Mouse (Mus musculus) splenic B cell, adult 2 months (primary cell): ENCODE measurements around the gene Psip1.

ENCODE experiments used
- DNase-seq: peaks from one replicate; pipeline ENCODE4 v3.0.0-alpha.2; 2011; ENCODE audit warnings: low read depth, low spot score
- H3K27me3 ChIP-seq: 2 replicates; pipeline ENCODE4 v1.6.1; 2012; ENCODE audit warnings: mild to moderate bottlenecking, low read length, moderate library complexity, mixed read lengths; ENCODE audit not compliant: control insufficient read depth, poor library complexity, insufficient read depth, severe bottlenecking
- H3K36me3 ChIP-seq: 2 replicates; pipeline ENCODE4 v1.6.1; 2012; ENCODE audit warnings: mild to moderate bottlenecking, low read length, moderate library complexity, mixed read lengths; ENCODE audit not compliant: control insufficient read depth, poor library complexity, insufficient read depth, severe bottlenecking

Gene Psip1

DNA sequence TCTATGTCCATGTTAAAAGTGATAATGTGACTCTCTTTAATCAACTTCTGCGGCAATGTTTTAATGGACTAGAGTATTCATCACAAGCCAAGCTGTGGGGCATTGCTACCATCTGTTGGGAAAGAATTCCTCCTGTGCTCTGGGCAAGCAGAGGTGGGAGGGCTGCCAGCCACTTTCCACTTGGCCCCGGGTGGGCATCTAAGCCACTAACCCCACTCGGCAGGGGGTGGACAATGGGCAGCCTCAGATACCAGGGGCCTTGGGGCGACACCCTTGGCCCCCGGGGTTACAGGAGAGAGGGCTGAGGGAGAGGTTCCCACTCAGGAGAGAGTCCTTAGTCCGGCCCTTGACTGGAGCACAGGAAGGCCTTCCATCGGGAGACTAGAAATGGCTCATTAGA lies 18.6 kb downstream of the Psip1 start:
- no peak for DNase-seq
- H3K36me3 ChIP-seq = peaks cover 7% of the 10 kb centered on the region; the same call in 1 of the 2 replicates
- no peaks in the 10 kb centered on the region for H3K27me3 ChIP-seq

DNA sequence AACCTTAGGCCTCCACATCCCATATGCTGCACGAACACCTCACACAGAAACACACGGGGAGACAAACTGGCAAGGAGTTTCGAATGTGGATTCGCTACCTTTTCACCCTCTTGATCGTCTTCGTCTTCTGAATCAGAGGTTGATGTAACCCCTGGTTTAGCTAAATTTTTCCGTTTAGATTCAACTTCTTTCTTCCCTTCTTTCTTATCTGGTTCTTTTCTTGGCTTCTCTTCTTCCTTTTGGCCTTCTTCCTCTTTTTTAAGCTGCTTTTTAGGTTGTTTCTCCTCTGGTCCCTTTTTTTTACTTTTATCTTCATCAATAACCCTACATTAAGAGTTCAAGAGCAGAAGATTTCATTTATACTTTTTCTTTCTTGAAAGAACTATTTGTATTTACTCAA lies 21.4 kb downstream of the Psip1 start:
- H3K36me3 ChIP-seq = peaks cover 13% of the 10 kb centered on the region
- H3K27me3 ChIP-seq = no peaks in the 10 kb centered on the region
- no peak for DNase-seq

DNA sequence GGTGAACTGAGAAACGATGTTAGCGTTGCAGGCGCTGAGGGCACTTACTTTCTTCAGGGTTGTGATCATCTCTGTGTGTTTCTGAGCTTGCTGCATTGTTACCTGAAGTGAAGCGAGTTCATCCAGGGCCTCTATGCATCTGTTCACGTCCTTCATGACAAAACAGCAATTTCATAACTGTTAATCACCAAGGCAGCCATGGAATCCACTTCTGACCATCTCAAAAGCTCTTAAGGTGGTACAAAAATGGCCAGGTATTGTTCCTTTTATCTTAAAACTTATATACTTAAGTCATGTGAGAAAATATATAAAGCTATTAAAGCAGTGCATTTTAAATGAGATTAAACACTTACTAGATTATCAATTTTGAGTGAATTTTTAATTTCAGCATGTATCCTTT lies 26.2 kb downstream of the Psip1 start:
- Histone ChIP-seq H3K36me3 (peaks cover 14% of the 10 kb centered on the region), H3K27me3 (no peaks in the 10 kb centered on the region)
- DNase-seq = no peak

DNA sequence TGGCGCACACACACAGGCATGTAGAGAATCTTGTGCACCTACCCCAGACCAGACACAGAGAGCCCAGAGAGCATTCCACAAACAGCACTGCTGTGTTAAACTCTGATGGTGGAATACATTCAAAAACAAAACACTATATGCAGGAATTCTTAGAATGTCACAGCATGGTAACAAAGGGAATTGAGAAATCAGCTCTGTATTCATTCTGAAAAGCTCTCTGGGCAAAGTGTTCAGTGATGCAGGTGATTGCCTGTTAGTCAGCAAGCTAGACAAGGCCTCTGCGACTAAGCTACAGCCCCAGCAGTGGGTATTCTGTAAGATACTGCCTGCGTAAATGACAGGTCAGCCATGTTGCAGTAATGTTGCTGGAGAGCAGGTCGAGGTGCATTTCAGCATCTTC lies 35.5 kb downstream of the Psip1 start:
- Histone ChIP-seq H3K36me3 (peaks cover 24% of the 10 kb centered on the region), H3K27me3 (no peaks in the 10 kb centered on the region)
- no peak for DNase-seq

DNA sequence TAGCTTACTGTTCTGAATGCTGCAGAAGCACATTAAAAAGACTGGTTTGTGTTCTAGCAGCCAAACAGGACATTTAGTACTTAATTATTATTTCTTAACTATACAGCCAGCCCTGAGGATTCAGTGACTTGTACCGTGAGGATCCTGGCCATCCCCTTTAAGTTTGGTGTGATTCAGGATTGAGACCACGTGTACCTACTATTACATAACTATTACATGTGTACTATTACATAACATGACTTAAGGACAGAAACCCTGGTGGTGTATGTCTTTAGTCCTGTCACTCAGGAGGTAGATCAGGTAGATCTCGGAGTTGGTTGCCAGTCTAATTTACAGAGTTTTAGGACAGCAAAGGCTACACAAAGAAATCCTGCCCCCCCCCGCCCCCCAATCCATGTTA lies 45.2 kb downstream of the Psip1 start:
- DNase-seq = no peak
- Histone ChIP-seq H3K27me3 (no peaks in the 10 kb centered on the region), H3K36me3 (peaks cover 8% of the 10 kb centered on the region)

DNA sequence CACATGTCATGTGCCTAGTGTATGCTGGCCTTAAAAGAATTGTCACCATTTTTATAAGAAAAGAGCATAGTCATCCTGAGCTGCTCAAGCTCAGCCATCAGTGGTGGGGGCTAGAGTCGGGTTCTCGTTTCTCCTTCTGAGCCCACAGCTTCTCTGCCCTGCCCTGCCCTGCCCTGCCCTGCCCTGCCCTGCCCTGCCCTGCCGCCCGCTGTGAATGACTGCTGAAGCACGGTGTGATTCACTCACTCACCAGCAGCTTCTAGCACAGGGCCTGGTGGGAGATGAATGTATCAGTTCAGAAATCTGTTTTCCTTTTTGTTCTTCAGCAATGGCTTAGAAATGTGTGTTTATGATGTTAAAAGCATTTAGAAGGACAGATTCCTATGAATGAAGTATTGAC lies 47.2 kb downstream of the Psip1 start:
- DNase-seq = no peak

DNA sequence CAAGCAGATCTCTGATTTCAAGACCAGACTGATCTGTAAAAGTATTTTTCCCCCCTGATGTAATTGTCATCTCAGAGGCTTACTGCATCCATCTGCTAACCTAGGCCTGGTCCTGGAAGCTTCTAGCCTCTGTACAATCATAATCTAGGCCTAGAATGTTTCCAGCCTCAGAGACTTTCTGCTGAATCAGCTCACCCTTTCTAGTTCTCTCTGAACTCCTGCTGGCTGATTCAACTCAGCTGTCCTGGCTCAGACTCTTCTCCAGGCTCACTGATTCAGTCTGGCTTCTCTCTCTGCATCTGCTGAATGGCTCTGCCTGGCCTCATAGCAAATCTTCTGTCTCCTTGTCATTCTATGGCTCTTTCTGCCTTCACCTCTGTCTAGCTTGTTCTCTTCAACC lies 48.1 kb downstream of the Psip1 start:
- no peak for DNase-seq
- peaks cover 13% of the 10 kb centered on the region for H3K36me3 ChIP-seq
- H3K27me3 ChIP-seq = no peaks in the 10 kb centered on the region

More for the DNA sequence above, 47.2 kb downstream of the Psip1 start:
- Histone ChIP-seq H3K27me3 (no peaks in the 10 kb centered on the region), H3K36me3 (peaks cover 13% of the 10 kb centered on the region)

DNA sequence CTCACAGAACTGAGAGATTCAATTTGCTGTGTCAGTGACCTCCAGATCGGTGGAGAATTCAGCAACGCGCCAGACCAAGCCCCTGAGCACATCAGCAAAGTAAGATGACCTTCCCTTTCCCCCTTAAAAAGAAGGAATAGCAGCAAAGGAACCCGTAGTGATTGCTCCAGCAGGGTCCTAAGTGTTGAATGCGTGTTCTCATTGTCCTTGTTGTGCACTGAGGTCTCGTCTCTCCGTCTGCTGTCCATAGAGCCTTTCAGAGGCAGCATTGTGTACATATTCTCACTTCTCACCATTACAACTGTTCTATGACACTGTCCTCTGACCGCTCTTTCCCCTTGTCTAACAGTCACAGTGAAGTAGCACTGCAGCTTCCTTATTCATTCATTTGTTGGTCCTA lies 49.9 kb downstream of the Psip1 start:
- no peaks in the 10 kb centered on the region for H3K27me3 ChIP-seq
- peaks cover 13% of the 10 kb centered on the region for H3K36me3 ChIP-seq
- no peak for DNase-seq

DNA sequence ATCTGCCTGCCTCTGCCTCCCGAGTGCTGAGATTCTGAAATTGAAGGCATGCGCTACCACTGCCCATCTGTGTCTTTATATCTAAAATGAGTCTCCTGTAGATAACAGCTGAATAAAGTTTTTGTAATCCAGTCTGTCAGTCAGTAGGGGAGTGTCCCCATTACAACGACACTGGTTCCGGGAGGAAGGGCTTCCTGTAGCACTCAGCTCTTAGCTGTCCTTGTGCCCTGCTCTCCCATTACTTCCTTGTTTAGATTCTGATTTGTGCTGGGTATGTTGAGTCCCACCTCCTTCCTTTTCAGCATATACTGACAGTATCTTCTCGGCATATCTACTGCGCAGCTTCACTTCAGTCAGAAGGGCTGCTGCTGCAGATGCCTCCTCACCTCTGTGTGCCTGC lies 53.4 kb downstream of the Psip1 start:
- Histone ChIP-seq H3K36me3 (peaks cover 13% of the 10 kb centered on the region), H3K27me3 (no peaks in the 10 kb centered on the region)
- no peak for DNase-seq

DNA sequence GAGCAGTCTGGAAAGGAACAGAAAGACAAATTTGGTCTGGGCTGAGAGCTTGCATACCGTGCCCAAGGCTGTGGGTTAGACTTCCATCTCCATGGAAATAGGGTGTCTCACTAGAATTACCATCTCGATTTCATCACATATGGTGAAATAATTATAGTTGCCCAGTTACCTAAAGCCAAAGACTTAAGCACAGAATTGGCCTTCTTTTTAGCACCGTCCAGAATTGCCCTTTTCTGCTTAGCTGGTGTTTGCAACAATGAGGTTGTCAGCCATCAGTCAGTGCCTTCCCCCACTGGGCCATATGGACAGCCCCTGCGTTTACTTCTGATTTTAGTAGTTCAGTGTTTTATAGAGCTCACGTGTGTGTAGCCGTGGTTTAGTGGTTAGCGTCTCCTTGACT lies 54.3 kb downstream of the Psip1 start:
- Histone ChIP-seq H3K27me3 (no peaks in the 10 kb centered on the region), H3K36me3 (peaks cover 13% of the 10 kb centered on the region)
- DNase-seq = no peak

DNA sequence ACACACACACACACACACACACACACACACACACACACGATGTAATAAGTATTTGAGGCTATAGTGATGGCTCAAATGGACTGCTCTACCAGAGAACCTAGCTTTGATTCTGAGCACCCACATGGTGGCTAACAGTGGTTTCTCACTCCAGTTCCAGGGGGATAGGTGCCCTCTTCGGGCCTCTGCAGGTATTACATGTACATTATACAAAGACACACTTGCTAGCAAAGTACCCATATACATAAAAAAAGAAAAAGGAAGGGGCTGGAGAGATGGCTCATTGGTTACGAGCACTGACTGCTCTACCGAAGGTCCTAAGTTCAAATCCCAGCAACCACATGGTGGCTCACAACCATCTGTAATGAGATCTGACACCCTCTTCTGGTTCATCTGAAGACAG lies 57.4 kb downstream of the Psip1 start:
- DNase-seq = peak; percentile 61
- Histone ChIP-seq H3K36me3 (peaks cover 6% of the 10 kb centered on the region; the same call in 1 of the 2 replicates), H3K27me3 (no peaks in the 10 kb centered on the region)

DNA sequence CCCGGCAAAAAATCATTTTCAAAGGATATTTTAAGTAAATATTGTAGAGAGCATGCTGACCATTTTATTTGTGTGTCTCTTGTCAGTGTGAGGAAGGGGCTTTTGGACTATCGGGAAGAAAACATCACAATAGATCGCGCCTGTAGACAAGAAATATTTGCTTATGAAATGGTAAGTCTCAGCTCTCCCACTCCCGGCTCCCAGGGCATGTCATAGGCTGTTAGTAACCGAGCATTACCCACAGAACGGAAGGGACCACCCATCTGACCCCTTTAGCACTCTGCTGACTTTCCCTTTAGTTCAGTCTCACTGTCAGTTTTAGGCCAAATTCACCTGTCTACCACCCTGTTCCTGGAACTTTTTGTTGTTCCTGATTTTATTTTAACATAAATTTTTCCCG lies 58.6 kb downstream of the Psip1 start:
- DNase-seq = no peak
- Histone ChIP-seq H3K27me3 (no peaks in the 10 kb centered on the region), H3K36me3 (peaks cover 6% of the 10 kb centered on the region; the same call in 1 of the 2 replicates)

DNA sequence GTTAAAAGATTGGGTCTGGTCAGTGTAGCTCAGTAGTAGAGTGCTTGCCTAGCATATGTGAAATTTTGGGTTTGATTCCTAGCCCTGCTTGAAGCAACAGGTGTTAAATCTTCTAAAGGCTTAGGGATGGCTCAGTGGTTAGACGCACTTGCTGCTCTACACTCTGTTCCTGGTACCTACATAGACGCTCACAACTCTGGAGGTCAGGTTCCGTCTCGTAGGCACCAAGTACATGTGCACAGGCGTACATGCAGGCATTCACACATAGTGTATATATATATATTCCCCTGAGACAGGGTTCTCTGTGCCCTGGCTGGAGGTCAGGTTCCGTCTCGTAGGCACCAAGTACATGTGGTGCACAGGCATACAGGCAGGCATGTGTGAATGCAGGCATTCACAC lies 59.1 kb downstream of the Psip1 start:
- H3K27me3 ChIP-seq = no peaks in the 10 kb centered on the region
- DNase-seq = no peak
- peaks cover 6% of the 10 kb centered on the region; the same call in 1 of the 2 replicates for H3K36me3 ChIP-seq

DNA sequence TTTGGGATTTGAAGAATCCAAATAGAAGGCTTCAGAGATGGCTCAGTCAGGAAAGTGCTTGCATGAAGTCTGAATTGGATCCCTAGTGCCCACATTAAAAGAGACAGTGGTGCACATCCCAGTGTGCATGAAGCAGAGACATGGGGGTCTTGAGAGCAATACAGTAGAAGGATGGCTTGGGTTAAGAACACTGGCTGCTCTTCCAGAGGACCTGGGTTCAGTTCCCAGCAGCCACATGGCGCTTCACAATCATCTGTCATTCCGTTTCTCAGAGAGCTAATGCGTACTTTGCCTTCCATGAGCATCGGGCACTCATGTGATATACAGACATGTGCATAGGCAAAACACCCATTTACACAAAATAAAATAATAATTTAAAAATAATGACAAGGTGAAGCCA lies 61.1 kb downstream of the Psip1 start:
- DNase-seq = no peak
- no peaks in the 10 kb centered on the region for H3K27me3 ChIP-seq
- H3K36me3 ChIP-seq = peaks cover 3% of the 10 kb centered on the region; the same call in 1 of the 2 replicates

DNA sequence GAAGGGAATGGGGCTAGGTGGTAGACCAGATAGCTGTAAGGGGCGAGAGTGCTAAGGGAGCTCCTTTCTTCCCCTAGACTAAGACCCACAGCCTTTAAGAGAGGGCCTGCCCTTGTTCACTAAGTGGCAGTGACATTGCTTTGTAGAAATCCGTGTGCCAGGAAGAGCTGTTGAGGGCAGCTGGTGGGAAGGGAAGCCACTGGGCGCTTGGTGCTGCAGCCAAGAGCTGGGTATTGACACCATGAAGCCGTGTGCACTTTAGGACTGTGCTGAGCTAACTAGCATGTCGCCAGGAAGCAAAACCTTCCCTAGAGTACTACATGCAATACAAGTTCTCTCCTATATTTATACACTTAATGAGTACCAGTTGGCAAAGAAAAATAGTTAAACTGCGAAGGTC lies 62.6 kb downstream of the Psip1 start:
- no peak for DNase-seq
- Histone ChIP-seq H3K36me3 (no peaks in the 10 kb centered on the region; the same call in 1 of the 2 replicates), H3K27me3 (no peaks in the 10 kb centered on the region)

DNA sequence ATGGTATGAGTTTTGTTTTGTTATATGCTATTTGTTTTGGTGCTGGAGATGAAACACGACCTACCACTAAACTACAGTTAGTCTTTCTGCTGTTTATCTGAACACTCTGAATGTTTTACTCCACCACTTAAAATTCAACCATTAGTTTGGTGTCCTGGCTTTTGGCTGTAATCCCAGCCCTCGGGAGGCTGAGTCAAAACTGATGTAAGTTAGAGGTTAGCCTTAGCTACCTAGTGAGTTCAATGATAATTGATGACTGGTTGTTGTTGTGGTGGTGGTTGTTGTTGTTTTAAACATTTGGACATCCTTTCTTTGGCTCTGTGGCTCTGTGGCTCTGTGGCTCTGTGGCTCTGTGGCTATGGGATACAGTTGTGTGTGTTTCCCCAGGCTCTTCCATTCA lies 67.5 kb downstream of the Psip1 start:
- H3K36me3 ChIP-seq = no peaks in the 10 kb centered on the region; the same call in 1 of the 2 replicates
- no peak for DNase-seq

More for the DNA sequence above, 67.5 kb downstream of the Psip1 start:
- no peaks in the 10 kb centered on the region for H3K27me3 ChIP-seq
